Mouse (Mus musculus) hindbrain, embryonic 13.5 days (tissue): ENCODE results near the gene Lekr1. TPM values are rescaled to one million over a fixed set of nuclear protein-coding genes. Genes with fewer than 3 reads are reported as not detected.
"Not testable (repeated sequence)": the region's sequence is repeated elsewhere in the genome, so short reads cannot be mapped to it uniquely, and the experiment has no call there.

Source experiments
- ATAC-seq: fragments of 200-750 bp; cut with Nextera tagmentation; 2 replicates; pipeline ENCODE4 v1.8.0; 2017; ENCODE audit warnings: moderate TSS enrichment; ENCODE audit not compliant: low FRiP score
- H3K27ac ChIP-seq: fragments of 300-500 bp; sonication (generic); 2 replicates; pipeline ENCODE4 v1.5.1; 2015; ENCODE audit warnings: inconsistent platforms, mild to moderate bottlenecking, moderate library complexity
- H3K27me3 ChIP-seq: fragments of 300-500 bp; sonication (generic); 2 replicates; pipeline ENCODE4 v1.6.1; 2015; ENCODE audit warnings: mild to moderate bottlenecking, inconsistent platforms
- H3K36me3 ChIP-seq: fragments of 300-500 bp; sonication (generic); 2 replicates; pipeline ENCODE4 v1.6.1; 2015; ENCODE audit warnings: mild to moderate bottlenecking, inconsistent platforms
- H3K4me1 ChIP-seq: fragments of 300-500 bp; sonication (generic); replicated peaks from 2 replicates; pipeline ENCODE4 v1.6.1; 2015; ENCODE audit warnings: inconsistent platforms
- H3K4me2 ChIP-seq: fragments of 300-500 bp; sonication (generic); 2 replicates; pipeline ENCODE4 v1.6.1; 2015; ENCODE audit warnings: inconsistent platforms, mild to moderate bottlenecking, moderate library complexity
- H3K4me3 ChIP-seq: fragments of 300-500 bp; sonication (generic); 2 replicates; pipeline ENCODE4 v1.5.1; 2015; ENCODE audit warnings: mild to moderate bottlenecking, inconsistent platforms
- H3K9ac ChIP-seq: fragments of 300-500 bp; sonication (generic); 2 replicates; pipeline ENCODE4 v1.6.1; 2015; ENCODE audit warnings: mild to moderate bottlenecking, inconsistent platforms
- H3K9me3 ChIP-seq: fragments of 300-500 bp; sonication (generic); 2 replicates; pipeline ENCODE4 v1.6.1; 2016; ENCODE audit warnings: inconsistent platforms
- WGBS: fragments of 180-500 bp; shearing (Covaris S2); methylation state at CpG from one replicate; pipeline ENCODE4 v1.1.7; 2015; 5-methylcytosine and 5-hydroxymethylcytosine counted together
- polyA plus RNA-seq: library from polyadenylated mRNA; unstranded; fragments of >200 nt; fragmentation: Nextera tagmentation; extraction: Ambion mirVana; gene quantifications from 2 replicates; pipeline ENCODE4 v1.2.1, GENCODE M21; 2015

The Lekr1 gene
- polyA plus RNA-seq, 1 experiment from 2014 or later, result 8.6 TPM

DNA sequence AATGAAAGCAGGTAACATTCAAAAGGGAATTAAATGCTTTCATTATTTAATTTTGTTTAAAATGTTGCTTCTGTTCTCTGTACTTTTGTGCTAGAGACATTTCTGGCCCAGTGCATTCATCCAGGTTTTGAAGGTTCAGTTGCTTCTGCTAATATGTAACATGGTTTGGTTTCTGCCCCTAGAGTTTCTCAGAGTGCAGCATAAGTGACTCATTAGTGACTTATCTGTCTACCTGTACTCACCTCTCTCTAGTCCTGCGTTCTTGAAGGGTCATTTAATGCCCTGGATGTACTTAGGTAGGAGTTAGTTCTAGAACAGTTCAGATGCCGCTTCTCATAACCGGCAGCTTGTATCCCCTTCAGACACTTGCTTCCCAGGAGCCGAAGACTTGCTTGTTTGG, 56.9 kb downstream of the Lekr1 start:
- H3K4me2 ChIP-seq, result no peak overlapping the region
- no peaks in the 10 kb centered on the region for H3K4me1 ChIP-seq
- no peak overlapping the region for H3K4me3 ChIP-seq
- no peak for ATAC-seq
- H3K36me3 ChIP-seq, result no peaks in the 10 kb centered on the region
- H3K9ac ChIP-seq, result no peak overlapping the region
- 79% methylated on average over 4 of the region's 4 CpGs for WGBS
- H3K27ac ChIP-seq, result no peak overlapping the region
- no peaks in the 10 kb centered on the region for H3K9me3 ChIP-seq
- no peaks in the 10 kb centered on the region for H3K27me3 ChIP-seq

DNA sequence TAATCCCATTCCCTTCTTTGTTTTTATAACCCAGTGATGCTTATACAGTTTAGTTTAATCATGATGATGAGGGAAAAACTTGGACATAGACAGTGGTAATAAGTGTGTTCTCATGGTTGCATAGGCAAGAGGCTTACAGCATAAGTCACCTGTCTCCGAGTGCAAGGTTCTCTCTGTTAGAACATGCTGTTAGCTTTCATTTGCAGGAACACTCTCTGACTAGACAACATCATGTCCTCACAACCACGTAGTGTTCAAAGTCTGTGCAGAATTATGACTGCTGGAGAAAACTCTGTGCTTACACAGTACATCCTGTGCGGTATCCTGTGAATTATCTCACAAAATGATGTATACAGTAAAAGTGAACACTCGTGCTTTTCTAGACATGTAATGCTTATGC, 57.6 kb downstream of the Lekr1 start:
- H3K4me3 ChIP-seq, result no peak overlapping the region
- 86% methylated on average over 4 of the region's 4 CpGs for WGBS
- no peak overlapping the region for H3K27ac ChIP-seq
- no peak overlapping the region for H3K9ac ChIP-seq
- no peaks in the 10 kb centered on the region for H3K27me3 ChIP-seq
- no peaks in the 10 kb centered on the region for H3K9me3 ChIP-seq
- H3K4me2 ChIP-seq, result no peak overlapping the region
- no peaks in the 10 kb centered on the region for H3K4me1 ChIP-seq
- no peak for ATAC-seq
- H3K36me3 ChIP-seq, result no peaks in the 10 kb centered on the region

- no peak for ATAC-seq
- WGBS, result 79% methylated on average over 4 of the region's 4 CpGs
These were observed 71.8 kb downstream of the Lekr1 start for GRCm38 (mm10) chr3:65737816-65738215.

GRCm38 (mm10) chr3:65744936-65745335, 78.9 kb downstream of the Lekr1 start:
- WGBS, result 39% methylated on average over 4 of the region's 4 CpGs
- Histone ChIP-seq H3K9ac (no peak overlapping the region), H3K4me2 (no peak overlapping the region), H3K27ac (no peak overlapping the region), H3K27me3 (no peaks in the 10 kb centered on the region), H3K4me3 (no peak overlapping the region), H3K9me3 (no peaks in the 10 kb centered on the region), H3K4me1 (no peaks in the 10 kb centered on the region), H3K36me3 (no peaks in the 10 kb centered on the region)
- no peak for ATAC-seq

More at GRCm38 (mm10) chr3:65737816-65738215, 71.8 kb downstream of the Lekr1 start:
- Histone ChIP-seq H3K4me1 (no peaks in the 10 kb centered on the region), H3K9ac (no peak overlapping the region), H3K27ac (no peak overlapping the region), H3K27me3 (no peaks in the 10 kb centered on the region), H3K4me2 (no peak overlapping the region), H3K9me3 (no peaks in the 10 kb centered on the region), H3K36me3 (no peaks in the 10 kb centered on the region), H3K4me3 (no peak overlapping the region)

GRCm38 (mm10) chr3:65764511-65765508, 98.8 kb downstream of the Lekr1 start:
- H3K9me3 ChIP-seq, result no peaks in the 10 kb centered on the region
- H3K27ac ChIP-seq, result no peak overlapping the region
- peaks cover 5% of the 10 kb centered on the region; the same call in 1 of the 2 replicates for H3K4me1 ChIP-seq
- H3K4me2 ChIP-seq, result no peak overlapping the region
- no peak overlapping the region for H3K4me3 ChIP-seq
- H3K27me3 ChIP-seq, result no peaks in the 10 kb centered on the region
- H3K36me3 ChIP-seq, result no peaks in the 10 kb centered on the region
- WGBS, result 76% methylated on average over 20 of the region's 20 CpGs
- H3K9ac ChIP-seq, result no peak overlapping the region
- ATAC-seq, result 0 out of 2 replicates have a peak, but pooled peaks have one; percentile 57

GRCm38 (mm10) chr3:65766387-65766786, 100.4 kb downstream of the Lekr1 start:
- Histone ChIP-seq H3K27me3 (no peaks in the 10 kb centered on the region), H3K4me2 (no peak overlapping the region), H3K36me3 (no peaks in the 10 kb centered on the region), H3K27ac (no peak overlapping the region), H3K9me3 (no peaks in the 10 kb centered on the region), H3K4me3 (no peak overlapping the region), H3K9ac (no peak overlapping the region), H3K4me1 (peaks cover 5% of the 10 kb centered on the region; the same call in 1 of the 2 replicates)
- ATAC-seq, result no peak

- peak overlapping the region; percentile 40; the same call in 1 of the 2 replicates for H3K27ac ChIP-seq
- H3K4me1 ChIP-seq, result peaks cover 5% of the 10 kb centered on the region; the same call in 1 of the 2 replicates
- no peaks in the 10 kb centered on the region for H3K9me3 ChIP-seq
- H3K27me3 ChIP-seq, result no peaks in the 10 kb centered on the region
- H3K4me2 ChIP-seq, result no peak overlapping the region
- WGBS, result 28% methylated on average over 6 of the region's 6 CpGs
- H3K4me3 ChIP-seq, result no peak overlapping the region
- no peaks in the 10 kb centered on the region for H3K36me3 ChIP-seq
- ATAC-seq, result no peak
- no peak overlapping the region for H3K9ac ChIP-seq
These were observed 101.3 kb downstream of the Lekr1 start for GRCm38 (mm10) chr3:65767202-65767862.

GRCm38 (mm10) chr3:65769666-65770065, 103.6 kb downstream of the Lekr1 start:
- not testable (repeated sequence) for H3K27me3 ChIP-seq, H3K4me1 ChIP-seq, H3K9me3 ChIP-seq, H3K4me3 ChIP-seq, H3K36me3 ChIP-seq, ATAC-seq, H3K27ac ChIP-seq, H3K9ac ChIP-seq, H3K4me2 ChIP-seq
- WGBS, result 83% methylated on average over 7 of the region's 7 CpGs

DNA sequence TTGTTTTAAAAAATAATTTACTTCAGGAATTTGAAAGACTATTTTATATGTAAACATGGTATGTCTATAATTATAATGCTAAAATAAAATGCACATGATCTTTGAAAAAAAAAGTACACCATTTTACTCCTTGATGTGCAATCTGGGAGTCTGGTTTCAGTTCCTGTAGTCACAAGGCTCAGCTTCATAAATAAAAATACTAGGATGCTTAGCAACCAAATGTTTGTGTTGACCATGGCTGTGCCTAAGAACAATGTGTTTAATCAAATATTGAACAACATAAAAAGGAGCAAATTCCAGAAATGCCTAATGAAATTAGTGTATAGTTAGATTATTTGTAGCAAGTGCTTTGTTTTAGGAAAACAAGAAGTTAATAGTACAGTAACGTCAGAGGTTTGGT, 107.9 kb downstream of the Lekr1 start:
- no peaks in the 10 kb centered on the region for H3K36me3 ChIP-seq
- WGBS, result 79% methylated on average over 1 of the region's 1 CpGs
- H3K4me2 ChIP-seq, result no peak overlapping the region
- ATAC-seq, result no peak
- H3K9ac ChIP-seq, result no peak overlapping the region
- H3K27ac ChIP-seq, result no peak overlapping the region
- no peak overlapping the region for H3K4me3 ChIP-seq
- no peaks in the 10 kb centered on the region for H3K27me3 ChIP-seq
- H3K4me1 ChIP-seq, result no peaks in the 10 kb centered on the region
- no peaks in the 10 kb centered on the region for H3K9me3 ChIP-seq

GRCm38 (mm10) chr3:65775096-65775495, 109.1 kb downstream of the Lekr1 start:
- ATAC-seq, result no peak
- WGBS, result 85% methylated on average over 5 of the region's 5 CpGs
- Histone ChIP-seq H3K9me3 (0 out of 2 replicates have a peak, but pooled peaks cover 3% of the 10 kb centered on the region), H3K4me2 (no peak overlapping the region), H3K27ac (no peak overlapping the region), H3K27me3 (no peaks in the 10 kb centered on the region), H3K36me3 (no peaks in the 10 kb centered on the region), H3K4me1 (no peaks in the 10 kb centered on the region), H3K4me3 (no peak overlapping the region), H3K9ac (no peak overlapping the region)

- no peaks in the 10 kb centered on the region for H3K4me1 ChIP-seq
- H3K9ac ChIP-seq, result no peak overlapping the region
- no peak overlapping the region for H3K4me2 ChIP-seq
- no peak for ATAC-seq
- H3K9me3 ChIP-seq, result 0 out of 2 replicates have a peak, but pooled peaks cover 6% of the 10 kb centered on the region
- no peaks in the 10 kb centered on the region for H3K27me3 ChIP-seq
- no peak overlapping the region for H3K27ac ChIP-seq
- WGBS, result 82% methylated on average over 5 of the region's 5 CpGs
- no peaks in the 10 kb centered on the region for H3K36me3 ChIP-seq
- no peak overlapping the region for H3K4me3 ChIP-seq
These were observed 116.2 kb downstream of the Lekr1 start for GRCm38 (mm10) chr3:65782246-65782645.

- Histone ChIP-seq H3K4me2 (no peak overlapping the region), H3K4me3 (no peak overlapping the region), H3K9ac (no peak overlapping the region), H3K36me3 (no peaks in the 10 kb centered on the region), H3K27ac (no peak overlapping the region), H3K9me3 (no peaks in the 10 kb centered on the region), H3K4me1 (no peaks in the 10 kb centered on the region), H3K27me3 (no peaks in the 10 kb centered on the region)
- 68% methylated on average over 3 of the region's 3 CpGs for WGBS
- ATAC-seq, result no peak
These were observed 124.2 kb downstream of the Lekr1 start for GRCm38 (mm10) chr3:65790076-65790685.
